In genomic region chr1:98129561-98130347, GRCm38 (mm10) we compare ENCODE assay signal across 14 mouse cellular contexts. TPM values are rescaled to one million over a fixed set of nuclear protein-coding genes. Genes with fewer than 3 reads are reported as not detected.
A peak's percentile ranks its signal among the peaks of the same experiment; 100 is the strongest.
DNase-seq lines count a peak whose midpoint lies in the region; ATAC-seq and TF ChIP-seq lines count a peak whose summit lies in the region.
"Had no signal": no experiment of that assay in that cellular context is flagged by ENCODE, and none has a peak within 500 bp of the region (broad histone marks: within the 10 kb centered on the region; RNA-seq: fewer than 3 reads in every experiment).

No protein-coding gene starts in this region.

- no peak overlapping the region for H3K9ac ChIP-seq in forebrain, embryonic 11.5 days (ENCODE audit: low read length)
- H3K9ac ChIP-seq: heart, embryonic 13.5 days; hindbrain, embryonic 14.5 days had no signal

- no peak overlapping the region for H3K27ac ChIP-seq in left cerebral cortex, adult 2 months
- H3K27ac ChIP-seq in forebrain, embryonic 11.5 days (ENCODE audit: low read depth, low read length), result no peak overlapping the region
- H3K27ac ChIP-seq: heart, embryonic 13.5 days; hindbrain, embryonic 14.5 days; stomach, postnatal 0 days had no signal

- H3K9me3 ChIP-seq in forebrain, embryonic 11.5 days (ENCODE audit: control insufficient read depth, low read length), result no peaks in the 10 kb centered on the region
- H3K9me3 ChIP-seq: heart, embryonic 13.5 days had no signal

- no peak overlapping the region for H3K4me3 ChIP-seq in left cerebral cortex, adult 2 months
- no peak overlapping the region for H3K4me3 ChIP-seq in forebrain, embryonic 11.5 days (ENCODE audit: low read depth, low read length)
- H3K4me3 ChIP-seq: heart, embryonic 13.5 days; myocyte had no signal

- TF ChIP-seq CTCF in left cerebral cortex, adult 2 months (IDR thresholded peaks at IDR 0.05), result no peak

- H3K4me2 ChIP-seq in forebrain, embryonic 11.5 days (ENCODE audit: low read depth, low read length, severe bottlenecking), result no peak overlapping the region
- H3K4me2 ChIP-seq: heart, embryonic 13.5 days; hindbrain, embryonic 14.5 days had no signal

- 91% methylated on average over 3 of the region's 3 CpGs for WGBS in forebrain, embryonic 11.5 days

- H3K36me3 ChIP-seq in forebrain, embryonic 11.5 days (ENCODE audit: control insufficient read depth, insufficient read depth, low read length), result no peaks in the 10 kb centered on the region
- H3K36me3 ChIP-seq: heart, embryonic 13.5 days had no signal

- H3K4me1 ChIP-seq in forebrain, embryonic 11.5 days (replicated peaks; ENCODE audit: control insufficient read depth, insufficient read depth, low read length), result no peaks in the 10 kb centered on the region

- peak; percentile 11 for DNase-seq in kidney, adult 11 months
- DNase-seq in kidney, adult 18-20 months, result no peak
- DNase-seq in thymus, postnatal 0 days (ENCODE audit: low spot score), result peak; percentile 31
- no peak for DNase-seq in thymus, postnatal 36 days
- DNase-seq in left cerebral cortex, adult 2 months (ENCODE audit: extremely low spot score in 1 of 2, low spot score in 2 of 2), result no peak
- DNase-seq in B cell, adult 2 months, result no peak
- no peak for DNase-seq in forebrain, embryonic 11.5 days (ENCODE audit: low spot score)
- DNase-seq: cerebellum, adult 18-20 months; lung, adult 18-20 months had no signal

- intact Hi-C loops in left cerebral cortex, adult 2 months (cut with DNase I), result no loop called here

- no peaks in the 10 kb centered on the region for H3K27me3 ChIP-seq in forebrain, embryonic 11.5 days (ENCODE audit: control insufficient read depth, insufficient read depth, low read length)
- H3K27me3 ChIP-seq: heart, embryonic 13.5 days had no signal

- ATAC-seq in megakaryocyte progenitor cell, adult 5-6 weeks (replicated peaks; ENCODE audit: poor library complexity), result peak; percentile 94
- ATAC-seq in forebrain, embryonic 11.5 days (replicated peaks; ENCODE audit: low FRiP score), result no peak

RNA-seq across cellular contexts. Expression of gene Pam, which starts 34.3 kb away (rescaled TPM):
- polyA plus RNA-seq in thymus, postnatal 0 days (2015; fragmentation: Nextera tagmentation; extraction: Ambion mirVana), result 17.3 and 18.0 TPM in 2 replicates
- 14.9 and 18.8 TPM in 2 replicates for total RNA-seq in megakaryocyte progenitor cell, adult 5-6 weeks (2015)
- total RNA-seq in megakaryocyte progenitor cell, adult 5-6 weeks (2017), result 48.5 and 58.3 TPM in 2 replicates
- 100 to 1,000 TPM; 258 to 269 TPM for total RNA-seq in left cerebral cortex, adult 2 months (2021)
- 17.4 and 21.5 TPM in 2 replicates for polyA plus RNA-seq in forebrain, embryonic 11.5 days (2014; fragmentation: Nextera tagmentation; extraction: Ambion mirVana)

Comparison
In these comparisons a context has a peak if more than half of its experiments do, and no peak if none do; other contexts are left out.
1. DNase-seq: peak in kidney, adult 11 months (single experiment) and thymus, postnatal 0 days (single experiment); none in kidney, adult 18-20 months (single experiment), thymus, postnatal 36 days (0 of 2), left cerebral cortex, adult 2 months (0 of 2), B cell, adult 2 months (0 of 2) and forebrain, embryonic 11.5 days (single experiment).
2. RNA of gene Pam, which starts 34.3 kb away (total RNA-seq): 258 to 269 TPM in left cerebral cortex, adult 2 months; 14.9 to 58.3 TPM in megakaryocyte progenitor cell, adult 5-6 weeks; every median in the first group is over 4 times any median in the second.